Mouse (Mus musculus) E14TG2a.4 (cell line): ENCODE measurements at regions not wholly inside any gene's neighbourhood (a gene's known extent, or its start where the extent isn't known, plus 50 kb on each side); places are given as distances from the start of the nearest gene placed in this dataset.

ENCODE experiments used
- CTCF ChIP-seq: conservative IDR thresholded peaks from 2 replicates; pipeline ENCODE4 v1.5.1; 2014; ENCODE audit warnings: low read length
- POU5F1 ChIP-seq: IDR thresholded peaks from 2 replicates; pipeline ENCODE4 v1.6.1; 2014; ENCODE audit warnings: low read length, borderline replicate concordance

DNA sequence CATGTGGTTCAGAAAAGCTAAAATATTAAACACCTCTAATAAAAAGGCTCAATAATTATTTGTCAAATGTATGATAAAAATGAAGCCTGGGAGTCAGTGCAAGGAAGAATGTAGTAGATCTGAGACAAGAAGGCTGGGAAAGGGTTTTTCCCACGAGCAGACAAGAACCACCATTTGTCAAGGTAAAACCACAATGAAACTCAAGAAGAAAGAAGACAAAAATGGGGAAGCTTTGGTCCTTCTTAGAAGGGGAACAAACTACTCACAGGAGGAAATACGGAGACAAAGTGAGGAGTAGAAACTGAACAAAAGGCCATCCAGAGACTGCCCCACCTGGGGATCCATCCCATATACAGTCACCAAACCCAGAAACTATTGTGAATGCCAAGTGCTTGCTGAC lies 420.0 kb downstream of the Hs3st1 start:
- no peak for TF ChIP-seq CTCF
- no peak for TF ChIP-seq POU5F1
